Mouse (Mus musculus) lung, postnatal 0 days (tissue): ENCODE measurements at regions not wholly inside any gene's neighbourhood (a gene's known extent, or its start where the extent isn't known, plus 50 kb on each side); places are given as distances from the start of the nearest gene placed in this dataset.

Source experiments
- ATAC-seq: fragments of 200-750 bp; cut with Nextera tagmentation; 2 replicates; pipeline ENCODE4 v1.8.0; 2017; ENCODE audit warnings: moderate library complexity
- DNase-seq: peaks from one replicate; pipeline ENCODE4 v3.0.0-alpha.2; 2016; ENCODE audit warnings: low spot score
- H3K27ac ChIP-seq: fragments of 300-500 bp; sonication (generic); 2 replicates; pipeline ENCODE4 v1.5.1; 2014; ENCODE audit warnings: antibody characterized with exemption, mild to moderate bottlenecking, low read length, mixed read lengths
- H3K27me3 ChIP-seq: fragments of 300-500 bp; sonication (generic); replicated peaks from 2 replicates; pipeline ENCODE4 v1.6.1; 2014; ENCODE audit warnings: low read length, mixed read lengths; ENCODE audit not compliant: insufficient read depth
- H3K36me3 ChIP-seq: fragments of 300-500 bp; sonication (generic); 2 replicates; pipeline ENCODE4 v1.6.1; 2014; ENCODE audit warnings: low read length, mixed read lengths; ENCODE audit not compliant: insufficient read depth
- H3K4me1 ChIP-seq: fragments of 300-500 bp; sonication (generic); 2 replicates; pipeline ENCODE4 v1.6.1; 2014; ENCODE audit warnings: antibody characterized with exemption, low read depth, low read length, mixed read lengths; ENCODE audit not compliant: insufficient read depth
- H3K4me2 ChIP-seq: fragments of 300-500 bp; sonication (generic); replicated peaks from 2 replicates; pipeline ENCODE4 v1.6.1; 2014; ENCODE audit warnings: low read depth, mild to moderate bottlenecking, low read length, moderate library complexity, mixed read lengths
- H3K4me3 ChIP-seq: fragments of 300-500 bp; sonication (generic); 2 replicates; pipeline ENCODE4 v1.5.1; 2014; ENCODE audit warnings: low read depth, low read length
- H3K9ac ChIP-seq: fragments of 300-500 bp; sonication (generic); replicated peaks from 2 replicates; pipeline ENCODE4 v1.6.1; 2014; ENCODE audit warnings: low read depth, mild to moderate bottlenecking
- H3K9me3 ChIP-seq: fragments of 300-500 bp; sonication (generic); 2 replicates; pipeline ENCODE4 v1.6.1; 2016; ENCODE audit warnings: low read length, mixed read lengths
- CTCF ChIP-seq: IDR thresholded peaks from 2 replicates; pipeline ENCODE4 v1.5.1; 2016; ENCODE audit warnings: antibody characterized with exemption, mild to moderate bottlenecking
- EP300 ChIP-seq: IDR thresholded peaks from 2 replicates; pipeline ENCODE4 v1.6.1; 2016; ENCODE audit warnings: antibody characterized with exemption, mild to moderate bottlenecking, control low read depth
- WGBS: fragments of 180-500 bp; shearing (Covaris S2); extraction: QIAGEN DNeasy Blood & Tissue Kit; methylation state at CpG from one replicate; pipeline ENCODE4 v1.1.7; 2014; 5-methylcytosine and 5-hydroxymethylcytosine counted together

GRCm38 (mm10) chr2:74152534-74153246, 241.6 kb upstream of the Atp5g3 start:
- Histone ChIP-seq H3K9me3 (no peaks in the 10 kb centered on the region), H3K4me2 (no peak overlapping the region), H3K4me1 (no peaks in the 10 kb centered on the region; the same call in 1 of the 2 replicates), H3K36me3 (no peaks in the 10 kb centered on the region), H3K27ac (no peak overlapping the region), H3K27me3 (no peaks in the 10 kb centered on the region), H3K4me3 (no peak overlapping the region), H3K9ac (no peak overlapping the region)
- TF ChIP-seq CTCF: no peak
- TF ChIP-seq EP300: no peak
- ATAC-seq (no peak), DNase-seq (no peak)
- WGBS: 57% methylated on average over 8 of the region's 8 CpGs

GRCm38 (mm10) chr2:74147193-74147592, 236.1 kb upstream of the Atp5g3 start:
- H3K9ac ChIP-seq: no peak overlapping the region
- no peaks in the 10 kb centered on the region for H3K36me3 ChIP-seq
- no peak overlapping the region for H3K4me2 ChIP-seq
- no peak for TF ChIP-seq EP300
- no peak for TF ChIP-seq CTCF
- no peak for DNase-seq
- no peaks in the 10 kb centered on the region for H3K9me3 ChIP-seq
- 84% methylated on average over 4 of the region's 4 CpGs for WGBS
- H3K27me3 ChIP-seq: no peaks in the 10 kb centered on the region
- H3K4me3 ChIP-seq: no peak overlapping the region
- H3K4me1 ChIP-seq: no peaks in the 10 kb centered on the region
- no peak overlapping the region for H3K27ac ChIP-seq
- ATAC-seq: no peak

- ATAC-seq (no peak), DNase-seq (no peak)
- 21% methylated on average over 9 of the region's 9 CpGs for WGBS
- no peaks in the 10 kb centered on the region for H3K27me3 ChIP-seq
- H3K4me1 ChIP-seq: no peaks in the 10 kb centered on the region
- no peak overlapping the region for H3K27ac ChIP-seq
- TF ChIP-seq EP300: no peak
- TF ChIP-seq CTCF: no peak
- no peaks in the 10 kb centered on the region for H3K36me3 ChIP-seq
- no peaks in the 10 kb centered on the region for H3K9me3 ChIP-seq
- H3K4me2 ChIP-seq: no peak overlapping the region
- no peak overlapping the region for H3K9ac ChIP-seq
- H3K4me3 ChIP-seq: no peak overlapping the region
Observed at GRCm38 (mm10) chr2:74136624-74137003, 225.5 kb upstream of the Atp5g3 start.

GRCm38 (mm10) chr2:74135963-74136623, 225.0 kb upstream of the Atp5g3 start:
- no peaks in the 10 kb centered on the region for H3K36me3 ChIP-seq
- no peaks in the 10 kb centered on the region for H3K9me3 ChIP-seq
- H3K27me3 ChIP-seq: no peaks in the 10 kb centered on the region
- WGBS: 38% methylated on average over 15 of the region's 15 CpGs
- no peak for DNase-seq
- no peak overlapping the region for H3K27ac ChIP-seq
- no peak overlapping the region for H3K4me3 ChIP-seq
- no peak overlapping the region for H3K4me2 ChIP-seq
- ATAC-seq: no peak
- TF ChIP-seq EP300: no peak
- TF ChIP-seq CTCF: no peak
- no peak overlapping the region for H3K9ac ChIP-seq
- no peaks in the 10 kb centered on the region for H3K4me1 ChIP-seq

- Histone ChIP-seq H3K36me3 (no peaks in the 10 kb centered on the region), H3K4me2 (no peak overlapping the region), H3K4me1 (no peaks in the 10 kb centered on the region), H3K9me3 (no peaks in the 10 kb centered on the region), H3K27me3 (0 out of 2 replicates have a peak, but pooled peaks cover 4% of the 10 kb centered on the region), H3K9ac (no peak overlapping the region), H3K27ac (no peak overlapping the region), H3K4me3 (no peak overlapping the region)
- TF ChIP-seq EP300 (no peak), CTCF (no peak)
- ATAC-seq (no peak), DNase-seq (no peak)
- 20% methylated on average over 8 of the region's 8 CpGs for WGBS
Observed at GRCm38 (mm10) chr2:74130141-74130588, 219.0 kb upstream of the Atp5g3 start.

- ATAC-seq: no peak
- H3K4me1 ChIP-seq: no peaks in the 10 kb centered on the region
- H3K36me3 ChIP-seq: no peaks in the 10 kb centered on the region
- H3K9ac ChIP-seq: no peak overlapping the region
- H3K4me2 ChIP-seq: peak overlapping the region; percentile 8; the same call in 1 of the 2 replicates
- no peak for TF ChIP-seq CTCF
- TF ChIP-seq EP300: no peak
- no peaks in the 10 kb centered on the region for H3K9me3 ChIP-seq
- no peak overlapping the region for H3K27ac ChIP-seq
- H3K4me3 ChIP-seq: no peak overlapping the region
- 0 out of 2 replicates have a peak, but pooled peaks cover 4% of the 10 kb centered on the region for H3K27me3 ChIP-seq
- DNase-seq: no peak
- 4% methylated on average over 14 of the region's 14 CpGs for WGBS
Observed at GRCm38 (mm10) chr2:74128782-74129538, 217.8 kb upstream of the Atp5g3 start.
